Mouse (Mus musculus) intestine, embryonic 15.5 days (tissue): ENCODE measurements at regions not wholly inside any gene's neighbourhood (a gene's known extent, or its start where the extent isn't known, plus 50 kb on each side); places are given as distances from the start of the nearest gene placed in this dataset.

Source experiments
- ATAC-seq: fragments of 200-750 bp; cut with Nextera tagmentation; 2 replicates; pipeline ENCODE4 v1.8.0; 2017; ENCODE audit warnings: moderate TSS enrichment, moderate library complexity
- H3K27ac ChIP-seq: fragments of 300-500 bp; sonication (generic); 2 replicates; pipeline ENCODE4 v1.5.1; 2015; ENCODE audit warnings: mild to moderate bottlenecking, inconsistent platforms
- H3K27me3 ChIP-seq: fragments of 300-500 bp; sonication (generic); replicated peaks from 2 replicates; pipeline ENCODE4 v1.6.1; 2015; ENCODE audit warnings: inconsistent platforms
- H3K36me3 ChIP-seq: fragments of 300-500 bp; sonication (generic); 2 replicates; pipeline ENCODE4 v1.6.1; 2015; ENCODE audit warnings: inconsistent platforms
- H3K4me1 ChIP-seq: fragments of 300-500 bp; sonication (generic); replicated peaks from 2 replicates; pipeline ENCODE4 v1.6.1; 2015; ENCODE audit warnings: inconsistent platforms
- H3K4me2 ChIP-seq: fragments of 300-500 bp; sonication (generic); replicated peaks from 2 replicates; pipeline ENCODE4 v1.6.1; 2015; ENCODE audit warnings: mild to moderate bottlenecking, inconsistent platforms
- H3K4me3 ChIP-seq: fragments of 300-500 bp; sonication (generic); replicated peaks from 2 replicates; pipeline ENCODE4 v1.5.1; 2015; ENCODE audit warnings: inconsistent platforms
- H3K9ac ChIP-seq: fragments of 300-500 bp; sonication (generic); 2 replicates; pipeline ENCODE4 v1.6.1; 2015; ENCODE audit warnings: inconsistent platforms
- H3K9me3 ChIP-seq: fragments of 300-500 bp; sonication (generic); 2 replicates; pipeline ENCODE4 v1.6.1; 2016; ENCODE audit warnings: inconsistent platforms
- WGBS: fragments of 180-500 bp; shearing (Covaris S2); methylation state at CpG from one replicate; pipeline ENCODE4 v1.1.7; 2015; 5-methylcytosine and 5-hydroxymethylcytosine counted together

- WGBS = 73% methylated on average over 2 of the region's 2 CpGs
- H3K9ac ChIP-seq = no peak overlapping the region
Measured at GRCm38 (mm10) chr14:23237376-23237775, 776.9 kb downstream of the Kcnma1 start.

GRCm38 (mm10) chr14:23198676-23199075 lies 815.6 kb downstream of the Kcnma1 start:
- 0 out of 2 replicates have a peak, but pooled peaks have one; percentile 12 for ATAC-seq

More at GRCm38 (mm10) chr14:23237376-23237775, 776.9 kb downstream of the Kcnma1 start:
- H3K27me3 ChIP-seq = no peaks in the 10 kb centered on the region
- H3K4me3 ChIP-seq = no peak overlapping the region
- no peak for ATAC-seq
- H3K4me1 ChIP-seq = no peaks in the 10 kb centered on the region
- H3K36me3 ChIP-seq = no peaks in the 10 kb centered on the region
- no peak overlapping the region for H3K27ac ChIP-seq
- no peak overlapping the region for H3K4me2 ChIP-seq
- no peaks in the 10 kb centered on the region for H3K9me3 ChIP-seq

GRCm38 (mm10) chr14:23194569-23195529 lies 819.4 kb downstream of the Kcnma1 start:
- 84% methylated on average over 7 of the region's 7 CpGs for WGBS
- no peak overlapping the region for H3K4me2 ChIP-seq
- no peak overlapping the region for H3K4me3 ChIP-seq
- H3K4me1 ChIP-seq = no peaks in the 10 kb centered on the region
- ATAC-seq = no peak
- no peaks in the 10 kb centered on the region for H3K36me3 ChIP-seq
- no peak overlapping the region for H3K9ac ChIP-seq
- no peaks in the 10 kb centered on the region for H3K27me3 ChIP-seq
- no peaks in the 10 kb centered on the region for H3K9me3 ChIP-seq
- no peak overlapping the region for H3K27ac ChIP-seq

More at GRCm38 (mm10) chr14:23198676-23199075, 815.6 kb downstream of the Kcnma1 start:
- H3K9me3 ChIP-seq = no peaks in the 10 kb centered on the region
- H3K4me3 ChIP-seq = no peak overlapping the region
- WGBS = 57% methylated on average over 3 of the region's 3 CpGs
- H3K27ac ChIP-seq = no peak overlapping the region
- H3K4me2 ChIP-seq = no peak overlapping the region
- no peaks in the 10 kb centered on the region for H3K36me3 ChIP-seq
- H3K9ac ChIP-seq = no peak overlapping the region
- no peaks in the 10 kb centered on the region for H3K4me1 ChIP-seq
- no peaks in the 10 kb centered on the region for H3K27me3 ChIP-seq

GRCm38 (mm10) chr14:23192566-23192965 lies 821.7 kb downstream of the Kcnma1 start:
- no peak overlapping the region for H3K4me2 ChIP-seq
- WGBS = 53% methylated on average over 3 of the region's 3 CpGs
- H3K9me3 ChIP-seq = no peaks in the 10 kb centered on the region
- H3K27ac ChIP-seq = no peak overlapping the region
- H3K4me1 ChIP-seq = no peaks in the 10 kb centered on the region
- H3K9ac ChIP-seq = no peak overlapping the region
- H3K27me3 ChIP-seq = no peaks in the 10 kb centered on the region
- no peak overlapping the region for H3K4me3 ChIP-seq
- ATAC-seq = no peak
- H3K36me3 ChIP-seq = no peaks in the 10 kb centered on the region

GRCm38 (mm10) chr14:23185359-23185758 lies 828.9 kb downstream of the Kcnma1 start:
- ATAC-seq = no peak

GRCm38 (mm10) chr14:23169346-23169745 lies 844.9 kb downstream of the Kcnma1 start:
- H3K4me2 ChIP-seq = no peak overlapping the region
- 80% methylated on average over 14 of the region's 14 CpGs for WGBS
- no peak overlapping the region for H3K4me3 ChIP-seq
- no peak overlapping the region for H3K27ac ChIP-seq
- H3K27me3 ChIP-seq = no peaks in the 10 kb centered on the region
- no peak for ATAC-seq
- H3K9me3 ChIP-seq = no peaks in the 10 kb centered on the region
- H3K4me1 ChIP-seq = no peaks in the 10 kb centered on the region
- no peaks in the 10 kb centered on the region for H3K36me3 ChIP-seq
- no peak overlapping the region for H3K9ac ChIP-seq

More at GRCm38 (mm10) chr14:23185359-23185758, 828.9 kb downstream of the Kcnma1 start:
- Histone ChIP-seq H3K36me3 (no peaks in the 10 kb centered on the region), H3K4me1 (no peaks in the 10 kb centered on the region), H3K4me3 (no peak overlapping the region), H3K9ac (no peak overlapping the region), H3K27ac (no peak overlapping the region), H3K4me2 (no peak overlapping the region), H3K9me3 (no peaks in the 10 kb centered on the region), H3K27me3 (no peaks in the 10 kb centered on the region)
- WGBS = 60% methylated on average over 6 of the region's 6 CpGs

GRCm38 (mm10) chr14:23160567-23160966 lies 853.7 kb downstream of the Kcnma1 start:
- H3K27ac ChIP-seq = no peak overlapping the region
- H3K4me3 ChIP-seq = no peak overlapping the region
- H3K36me3 ChIP-seq = no peaks in the 10 kb centered on the region
- no peak for ATAC-seq
- no peak overlapping the region for H3K4me2 ChIP-seq
- no peaks in the 10 kb centered on the region for H3K4me1 ChIP-seq
- no peak overlapping the region for H3K9ac ChIP-seq
- H3K27me3 ChIP-seq = no peaks in the 10 kb centered on the region
- H3K9me3 ChIP-seq = no peaks in the 10 kb centered on the region
- 47% methylated on average over 1 of the region's 1 CpGs for WGBS

- Histone ChIP-seq H3K4me2 (no peak overlapping the region), H3K36me3 (no peaks in the 10 kb centered on the region), H3K4me3 (no peak overlapping the region), H3K9ac (no peak overlapping the region), H3K9me3 (no peaks in the 10 kb centered on the region), H3K27me3 (no peaks in the 10 kb centered on the region), H3K4me1 (no peaks in the 10 kb centered on the region; the same call in 1 of the 2 replicates), H3K27ac (no peak overlapping the region)
- no peak for ATAC-seq
Measured at GRCm38 (mm10) chr14:23150431-23150830, 863.9 kb downstream of the Kcnma1 start.

GRCm38 (mm10) chr14:23146981-23147380 lies 867.3 kb downstream of the Kcnma1 start:
- no peaks in the 10 kb centered on the region for H3K36me3 ChIP-seq
- 92% methylated on average over 1 of the region's 1 CpGs for WGBS
- no peak overlapping the region for H3K27ac ChIP-seq

GRCm38 (mm10) chr14:23140385-23140784 lies 873.9 kb downstream of the Kcnma1 start:
- 90% methylated on average over 1 of the region's 1 CpGs for WGBS
- H3K4me2 ChIP-seq = no peak overlapping the region
- no peak for ATAC-seq

More at GRCm38 (mm10) chr14:23146981-23147380, 867.3 kb downstream of the Kcnma1 start:
- Histone ChIP-seq H3K27me3 (no peaks in the 10 kb centered on the region), H3K9me3 (no peaks in the 10 kb centered on the region), H3K9ac (no peak overlapping the region), H3K4me2 (no peak overlapping the region), H3K4me1 (no peaks in the 10 kb centered on the region; the same call in 1 of the 2 replicates), H3K4me3 (no peak overlapping the region)
- ATAC-seq = no peak

GRCm38 (mm10) chr14:23134723-23135122 lies 879.6 kb downstream of the Kcnma1 start:
- Histone ChIP-seq H3K9me3 (no peaks in the 10 kb centered on the region), H3K27ac (no peak overlapping the region), H3K9ac (no peak overlapping the region), H3K4me1 (peaks cover 3% of the 10 kb centered on the region; the same call in 1 of the 2 replicates), H3K4me3 (no peak overlapping the region), H3K36me3 (no peaks in the 10 kb centered on the region), H3K4me2 (no peak overlapping the region), H3K27me3 (no peaks in the 10 kb centered on the region)
- no peak for ATAC-seq
- 94% methylated on average over 2 of the region's 2 CpGs for WGBS

More at GRCm38 (mm10) chr14:23140385-23140784, 873.9 kb downstream of the Kcnma1 start:
- no peaks in the 10 kb centered on the region for H3K27me3 ChIP-seq
- H3K36me3 ChIP-seq = no peaks in the 10 kb centered on the region
- H3K4me1 ChIP-seq = no peaks in the 10 kb centered on the region; the same call in 1 of the 2 replicates
- H3K9ac ChIP-seq = no peak overlapping the region
- no peak overlapping the region for H3K27ac ChIP-seq
- H3K9me3 ChIP-seq = no peaks in the 10 kb centered on the region
- H3K4me3 ChIP-seq = no peak overlapping the region

GRCm38 (mm10) chr14:23131736-23132519 lies 882.4 kb downstream of the Kcnma1 start:
- WGBS = 41% methylated on average over 7 of the region's 7 CpGs

More at GRCm38 (mm10) chr14:23131736-23132519, 882.4 kb downstream of the Kcnma1 start:
- no peak overlapping the region for H3K4me3 ChIP-seq
- H3K4me2 ChIP-seq = no peak overlapping the region
- H3K9me3 ChIP-seq = no peaks in the 10 kb centered on the region
- H3K27ac ChIP-seq = no peak overlapping the region
- peak; percentile 67 for ATAC-seq
- H3K9ac ChIP-seq = no peak overlapping the region
- H3K36me3 ChIP-seq = no peaks in the 10 kb centered on the region
- H3K27me3 ChIP-seq = no peaks in the 10 kb centered on the region
- peaks cover 3% of the 10 kb centered on the region; the same call in 1 of the 2 replicates for H3K4me1 ChIP-seq
